Mouse (Mus musculus): ENCODE measurements around the gene Gm28308.

- no peak for TF ChIP-seq POLR2A (IDR thresholded peaks at IDR 0.05; ENCODE audit: insufficient read depth, low read depth, low read length)
- TF ChIP-seq CTCF (IDR thresholded peaks at IDR 0.05), result no peak
- no peak for TF ChIP-seq EP300 (IDR thresholded peaks at IDR 0.05; ENCODE audit: insufficient read depth, low read depth, low read length)
These were observed 7.9 kb downstream of the Gm28308 start for GRCm38 (mm10) chr6:52205221-52205620.

Measured in heart, adult 2 months (tissue).